Mouse (Mus musculus) embryonic fibroblast, embryonic 13.5 days (primary cell): ENCODE measurements around the gene Ech1.

Experiments
- CTCF ChIP-seq: IDR thresholded peaks from 2 replicates; pipeline ENCODE4 v1.5.1; 2011; ENCODE audit warnings: mild to moderate bottlenecking, control low read depth, low read length, moderate library complexity, borderline replicate concordance; ENCODE audit not compliant: insufficient read depth
- POLR2A ChIP-seq: IDR thresholded peaks from 2 replicates; pipeline ENCODE4 v1.6.1; 2011; ENCODE audit warnings: low read depth, mild to moderate bottlenecking, control low read depth, low read length, moderate library complexity

GRCm38 (mm10) chr7:28802846-28803588, 22.0 kb upstream of the Ech1 start:
- TF ChIP-seq CTCF (no peak), POLR2A (no peak; the same call in 1 of the 2 replicates)
